Mouse (Mus musculus) limb, embryonic 12.5 days (tissue): ENCODE data around the gene Acer3. TPM values are rescaled to one million over a fixed set of nuclear protein-coding genes. Genes with fewer than 3 reads are reported as not detected.
"Not testable (repeated sequence)": the region's sequence is repeated elsewhere in the genome, so short reads cannot be mapped to it uniquely, and the experiment has no call there.

ENCODE experiments used
- ATAC-seq: fragments of 200-750 bp; cut with Nextera tagmentation; 2 replicates; pipeline ENCODE4 v1.8.0; 2017; ENCODE audit warnings: low read depth, moderate TSS enrichment; ENCODE audit not compliant: insufficient number of reproducible peaks, insufficient read depth, low FRiP score, low TSS enrichment
- H3K27ac ChIP-seq: fragments of 300-500 bp; sonication (generic); 2 replicates; pipeline ENCODE4 v1.5.1; 2016; ENCODE audit warnings: mild to moderate bottlenecking, moderate library complexity
- H3K27me3 ChIP-seq: fragments of 300-500 bp; sonication (generic); 2 replicates; pipeline ENCODE4 v1.6.1; 2016; ENCODE audit warnings: mild to moderate bottlenecking, moderate library complexity
- H3K36me3 ChIP-seq: fragments of 300-500 bp; sonication (generic); 2 replicates; pipeline ENCODE4 v1.6.1; 2016; ENCODE audit warnings: mild to moderate bottlenecking, moderate library complexity
- H3K4me1 ChIP-seq: fragments of 300-500 bp; sonication (generic); replicated peaks from 2 replicates; pipeline ENCODE4 v1.6.1; 2016
- H3K4me2 ChIP-seq: fragments of 300-500 bp; sonication (generic); 2 replicates; pipeline ENCODE4 v1.6.1; 2016; ENCODE audit warnings: mild to moderate bottlenecking, moderate library complexity
- H3K4me3 ChIP-seq: fragments of 300-500 bp; sonication (generic); replicated peaks from 2 replicates; pipeline ENCODE4 v1.5.1; 2016; ENCODE audit warnings: mild to moderate bottlenecking
- H3K9ac ChIP-seq: fragments of 300-500 bp; sonication (generic); replicated peaks from 2 replicates; pipeline ENCODE4 v1.6.1; 2016; ENCODE audit warnings: mild to moderate bottlenecking, moderate library complexity
- H3K9me3 ChIP-seq: fragments of 300-500 bp; sonication (generic); 2 replicates; pipeline ENCODE4 v1.6.1; 2016; ENCODE audit warnings: mild to moderate bottlenecking, moderate library complexity
- WGBS: fragments of 180-500 bp; shearing (Covaris S2); methylation state at CpG from one replicate; pipeline ENCODE4 v1.1.7; 2016; 5-methylcytosine and 5-hydroxymethylcytosine counted together
- polyA plus RNA-seq: library from polyadenylated mRNA; unstranded; fragments of >200 nt; fragmentation: Nextera tagmentation; extraction: Ambion mirVana; gene quantifications from 2 replicates; pipeline ENCODE4 v1.2.1, GENCODE M21; 2016

Gene Acer3
- polyA plus RNA-seq, 1 experiment from 2014 or later = 25.4 TPM

DNA sequence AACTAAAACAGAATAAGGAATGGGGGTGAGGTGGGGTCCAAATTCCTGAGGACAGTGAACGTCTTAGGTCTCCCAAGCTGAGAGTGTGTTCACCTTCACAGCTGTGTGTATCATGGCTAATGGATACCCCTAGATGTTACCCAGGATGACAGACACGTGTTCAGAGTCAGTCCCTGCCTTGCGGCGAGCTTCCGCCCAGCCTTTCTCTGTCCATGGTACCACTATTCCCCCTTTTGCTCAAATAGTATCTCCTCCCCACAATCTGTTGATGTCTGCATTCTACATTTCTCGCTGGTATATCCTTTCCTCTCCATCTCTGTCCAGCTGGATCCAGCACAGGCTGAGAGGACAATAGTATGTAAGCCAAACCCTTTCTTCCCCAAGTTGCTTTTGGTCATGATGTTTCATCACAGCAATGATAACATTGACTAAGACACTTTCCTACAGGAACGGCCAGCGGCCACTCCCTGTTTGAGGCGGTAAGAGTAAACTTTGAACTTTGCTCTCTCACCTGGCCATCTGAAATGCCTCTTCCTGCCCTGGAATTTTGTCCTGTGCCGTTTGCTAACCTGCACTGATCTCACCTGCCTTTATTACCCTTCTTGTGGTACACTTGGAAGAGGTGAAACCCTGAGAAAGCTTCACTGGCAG lies 125.7 kb downstream of the Acer3 start:
- Histone ChIP-seq H3K9ac (no peak overlapping the region), H3K4me1 (peaks cover 13% of the 10 kb centered on the region), H3K4me2 (no peak overlapping the region), H3K27me3 (peaks cover 60% of the 10 kb centered on the region), H3K9me3 (no peaks in the 10 kb centered on the region), H3K4me3 (no peak overlapping the region), H3K27ac (no peak overlapping the region), H3K36me3 (no peaks in the 10 kb centered on the region)
- no peak for ATAC-seq
- 38% methylated on average over 10 of the region's 10 CpGs for WGBS

GRCm38 (mm10) chr7:98194026-98194792 lies 126.8 kb downstream of the Acer3 start:
- Histone ChIP-seq H3K27ac (no peak overlapping the region), H3K4me2 (peak overlapping the region; percentile 66), H3K9ac (peak overlapping the region; percentile 8; the same call in 1 of the 2 replicates), H3K27me3 (peaks cover 60% of the 10 kb centered on the region), H3K4me3 (peak overlapping the region; percentile 37), H3K36me3 (no peaks in the 10 kb centered on the region), H3K9me3 (no peaks in the 10 kb centered on the region), H3K4me1 (peaks cover 13% of the 10 kb centered on the region)
- 3% methylated on average over 61 of the region's 61 CpGs for WGBS
- no peak for ATAC-seq

DNA sequence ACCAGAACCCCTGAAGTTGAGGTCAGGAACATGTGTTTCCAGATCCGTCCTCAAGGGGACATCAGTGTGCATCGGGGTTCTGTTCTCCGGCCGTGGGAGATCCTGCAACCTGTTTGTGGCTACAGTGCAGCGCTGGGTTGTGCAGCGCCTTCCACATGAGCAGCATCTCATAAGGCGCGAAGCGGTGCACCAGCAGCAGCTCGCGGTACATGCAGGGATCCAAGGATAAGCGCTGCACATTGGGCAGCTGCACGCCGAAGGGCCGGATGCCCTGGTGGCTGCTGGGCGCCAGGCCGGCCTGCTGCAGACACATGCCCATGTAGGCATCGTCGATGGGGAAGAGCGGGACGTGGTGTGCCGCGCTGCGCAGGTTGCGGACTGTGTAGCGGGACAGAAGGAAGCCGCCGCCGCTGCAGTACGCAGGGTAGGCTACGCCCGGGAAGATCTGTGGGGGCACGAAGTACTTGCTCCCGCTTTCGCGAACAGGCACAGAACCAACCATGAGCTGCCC lies 127.4 kb downstream of the Acer3 start:
- 8% methylated on average over 36 of the region's 36 CpGs for WGBS
- Histone ChIP-seq H3K4me2 (peak overlapping the region; percentile 66), H3K9me3 (no peaks in the 10 kb centered on the region), H3K27ac (no peak overlapping the region), H3K27me3 (peaks cover 60% of the 10 kb centered on the region), H3K4me1 (peaks cover 13% of the 10 kb centered on the region), H3K9ac (0 out of 2 replicates have a peak overlapping the region, but pooled peaks have one; percentile 8), H3K36me3 (no peaks in the 10 kb centered on the region), H3K4me3 (peak overlapping the region; percentile 37)
- 0 out of 2 replicates have a peak, but pooled peaks have one; percentile 39 for ATAC-seq

DNA sequence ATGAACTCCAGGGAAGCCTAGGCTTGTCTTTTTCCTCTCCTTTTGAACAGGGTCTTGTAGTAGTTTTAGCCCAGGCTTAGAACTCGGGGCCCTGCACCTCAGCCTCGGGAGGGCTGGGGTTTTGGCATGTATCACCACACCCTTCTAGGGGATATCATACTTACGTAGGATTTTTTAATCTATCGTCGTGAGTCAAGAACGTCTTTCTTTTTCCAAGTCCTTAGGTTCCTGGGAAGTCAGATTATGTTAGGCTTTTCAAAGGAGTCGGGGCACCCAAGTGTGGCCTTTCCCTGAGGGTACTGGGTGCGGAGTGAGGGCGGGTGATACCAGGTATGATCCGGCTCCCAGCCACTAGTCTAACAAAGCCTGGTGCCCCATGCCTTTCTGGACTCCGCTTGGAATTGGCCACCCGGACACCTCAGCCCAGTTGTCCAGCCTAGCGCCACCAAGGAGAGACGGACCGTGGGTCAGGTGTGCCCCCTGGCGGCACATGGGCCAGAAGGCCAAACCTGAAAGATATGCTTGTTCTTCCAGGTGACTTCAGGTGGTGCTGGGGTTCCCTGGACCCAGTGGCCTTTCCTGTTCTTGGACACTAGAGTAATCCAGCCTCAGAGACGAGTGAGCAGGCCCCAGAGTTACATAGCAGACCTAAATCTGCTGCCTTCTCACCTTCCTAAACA lies 129.3 kb downstream of the Acer3 start:
- Histone ChIP-seq H3K27me3 (peaks cover 56% of the 10 kb centered on the region), H3K9ac (no peak overlapping the region), H3K36me3 (no peaks in the 10 kb centered on the region), H3K4me1 (peaks cover 13% of the 10 kb centered on the region), H3K4me2 (no peak overlapping the region), H3K27ac (no peak overlapping the region), H3K9me3 (no peaks in the 10 kb centered on the region), H3K4me3 (no peak overlapping the region)
- WGBS = 58% methylated on average over 17 of the region's 17 CpGs
- no peak for ATAC-seq

- Histone ChIP-seq H3K4me1 (peaks cover 13% of the 10 kb centered on the region), H3K36me3 (no peaks in the 10 kb centered on the region), H3K27ac (no peak overlapping the region), H3K4me2 (no peak overlapping the region), H3K9me3 (no peaks in the 10 kb centered on the region), H3K27me3 (peaks cover 45% of the 10 kb centered on the region), H3K4me3 (no peak overlapping the region), H3K9ac (no peak overlapping the region)
- no peak for ATAC-seq
- 89% methylated on average over 1 of the region's 1 CpGs for WGBS
These were observed 130.4 kb downstream of the Acer3 start for GRCm38 (mm10) chr7:98190578-98190977.

GRCm38 (mm10) chr7:98189745-98190144 lies 131.3 kb downstream of the Acer3 start:
- no peak for ATAC-seq
- no peak overlapping the region for H3K9ac ChIP-seq
- no peaks in the 10 kb centered on the region for H3K36me3 ChIP-seq
- H3K4me2 ChIP-seq = no peak overlapping the region
- peaks cover 13% of the 10 kb centered on the region for H3K4me1 ChIP-seq
- no peak overlapping the region for H3K4me3 ChIP-seq
- 48% methylated on average over 3 of the region's 3 CpGs for whole genome bisulfite sequencing
- no peak overlapping the region for H3K27ac ChIP-seq
- no peaks in the 10 kb centered on the region for H3K9me3 ChIP-seq
- H3K27me3 ChIP-seq = peaks cover 42% of the 10 kb centered on the region

GRCm38 (mm10) chr7:98188680-98189079 lies 132.3 kb downstream of the Acer3 start:
- WGBS = 77% methylated on average over 2 of the region's 2 CpGs
- ATAC-seq = no peak

DNA sequence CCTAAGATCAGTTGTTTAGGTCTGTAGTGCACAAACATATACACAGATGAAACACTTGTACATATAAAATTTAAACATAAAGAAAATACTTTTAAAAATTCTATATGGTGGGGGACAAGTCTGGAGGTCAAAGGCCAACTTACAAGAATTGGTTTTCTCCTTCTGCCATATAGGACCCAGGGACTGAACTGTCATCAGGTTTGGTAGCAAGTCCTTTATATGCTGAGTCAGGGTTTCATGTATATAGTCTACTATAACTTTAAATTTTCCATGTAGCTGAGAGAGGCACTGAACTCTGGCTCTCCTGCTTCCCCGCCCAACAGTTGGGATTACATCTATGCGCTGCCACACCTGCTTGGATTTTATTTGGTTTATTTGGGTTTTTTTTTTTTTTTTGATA lies 132.8 kb downstream of the Acer3 start:
- peaks cover 26% of the 10 kb centered on the region for H3K27me3 ChIP-seq
- ATAC-seq = no peak

More at GRCm38 (mm10) chr7:98188680-98189079, 132.3 kb downstream of the Acer3 start:
- Histone ChIP-seq H3K9ac (no peak overlapping the region), H3K9me3 (no peaks in the 10 kb centered on the region), H3K27me3 (peaks cover 31% of the 10 kb centered on the region), H3K36me3 (no peaks in the 10 kb centered on the region), H3K4me3 (no peak overlapping the region), H3K27ac (no peak overlapping the region), H3K4me1 (peaks cover 4% of the 10 kb centered on the region), H3K4me2 (no peak overlapping the region)

GRCm38 (mm10) chr7:98187332-98187731 lies 133.7 kb downstream of the Acer3 start:
- not testable (repeated sequence) for ATAC-seq, H3K27ac ChIP-seq, H3K9me3 ChIP-seq, H3K36me3 ChIP-seq, H3K4me2 ChIP-seq, H3K4me3 ChIP-seq, H3K9ac ChIP-seq, H3K4me1 ChIP-seq
- peaks cover 17% of the 10 kb centered on the region for H3K27me3 ChIP-seq
- 81% methylated on average over 3 of the region's 3 CpGs for WGBS

More for the DNA sequence above, 132.8 kb downstream of the Acer3 start:
- Histone ChIP-seq H3K9me3 (no peaks in the 10 kb centered on the region), H3K9ac (no peak overlapping the region), H3K27ac (no peak overlapping the region), H3K36me3 (no peaks in the 10 kb centered on the region), H3K4me2 (no peak overlapping the region), H3K4me3 (no peak overlapping the region), H3K4me1 (no peaks in the 10 kb centered on the region)
- 94% methylated on average over 2 of the region's 2 CpGs for WGBS

DNA sequence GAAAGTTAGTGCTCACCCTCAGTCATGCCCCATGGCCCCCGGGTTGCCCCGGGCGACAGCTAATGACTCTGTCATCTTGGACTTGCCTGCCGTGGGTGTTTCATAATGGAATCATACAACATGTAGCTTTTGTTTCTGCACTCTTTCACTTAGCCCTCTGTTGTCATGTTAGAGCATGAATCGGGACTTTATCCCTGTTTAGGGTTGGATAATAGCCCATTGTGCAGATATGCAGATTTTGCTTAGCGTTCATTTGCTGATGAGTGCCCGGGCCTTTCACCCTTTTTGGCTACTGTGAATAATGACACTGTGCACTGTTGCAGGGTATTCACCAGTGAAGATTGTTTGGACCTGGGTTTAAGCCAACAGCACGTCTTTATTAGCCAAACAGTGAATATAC lies 134.4 kb downstream of the Acer3 start:
- Histone ChIP-seq H3K4me1 (no peaks in the 10 kb centered on the region), H3K4me2 (no peak overlapping the region), H3K27ac (no peak overlapping the region), H3K27me3 (peaks cover 10% of the 10 kb centered on the region), H3K4me3 (no peak overlapping the region), H3K9me3 (no peaks in the 10 kb centered on the region), H3K9ac (no peak overlapping the region), H3K36me3 (no peaks in the 10 kb centered on the region)
- WGBS = 79% methylated on average over 8 of the region's 8 CpGs
- no peak for ATAC-seq

DNA sequence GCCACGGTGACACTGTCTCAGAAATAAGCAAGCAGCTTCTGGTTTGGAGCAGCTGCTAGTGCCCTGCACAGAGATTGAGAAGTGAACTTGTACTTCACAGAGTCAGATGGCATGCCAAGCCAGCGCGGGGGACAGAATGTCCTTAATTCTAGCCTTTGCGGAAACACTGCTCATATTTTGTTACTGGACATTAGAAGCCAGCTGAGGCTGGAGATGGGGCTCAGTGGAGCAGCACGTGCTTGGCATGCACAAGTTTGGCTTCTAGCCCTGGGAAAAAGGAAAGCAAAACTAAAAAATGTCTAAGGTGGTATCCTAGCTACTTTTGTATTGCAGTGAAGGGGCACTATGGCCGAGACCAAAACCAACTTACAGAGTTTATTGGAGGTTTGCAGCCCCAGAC lies 135.7 kb downstream of the Acer3 start:
- ATAC-seq = no peak
- no peaks in the 10 kb centered on the region for H3K9me3 ChIP-seq
- H3K27me3 ChIP-seq = peaks cover 5% of the 10 kb centered on the region

More for the DNA sequence above, 135.7 kb downstream of the Acer3 start:
- H3K4me1 ChIP-seq = no peaks in the 10 kb centered on the region
- no peaks in the 10 kb centered on the region for H3K36me3 ChIP-seq
- WGBS = 82% methylated on average over 6 of the region's 6 CpGs
- H3K4me3 ChIP-seq = no peak overlapping the region
- no peak overlapping the region for H3K4me2 ChIP-seq
- H3K9ac ChIP-seq = no peak overlapping the region
- no peak overlapping the region for H3K27ac ChIP-seq
